Mouse (Mus musculus): Measurements from ENCODE around the gene Fcna.

Gene Fcna

DNA sequence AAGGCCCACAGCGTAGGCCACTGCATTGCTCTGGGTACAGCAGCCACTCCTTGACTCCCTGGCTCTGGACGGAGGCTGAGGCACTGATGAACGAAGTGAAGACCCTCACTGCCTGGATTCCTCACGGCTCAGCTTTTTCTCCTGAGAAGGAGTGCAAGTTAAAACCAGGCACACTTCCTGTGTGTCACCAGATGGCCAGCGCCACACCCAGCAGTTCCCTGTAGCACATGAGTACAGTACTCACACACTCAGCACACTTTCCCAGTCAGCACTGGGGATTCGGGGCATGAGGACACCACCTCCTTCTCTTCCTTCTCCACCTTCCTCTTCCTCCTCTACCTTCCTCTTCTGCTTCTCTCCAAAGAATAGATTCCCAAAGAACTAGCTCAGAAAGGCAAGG is at the start of gene Fcna:
TSS of gene Fcna (minus strand) at position 220 of the 400 bp plus-strand sequence.
- no peak for DNase-seq (ENCODE audit: low read depth, low spot score)

DNA sequence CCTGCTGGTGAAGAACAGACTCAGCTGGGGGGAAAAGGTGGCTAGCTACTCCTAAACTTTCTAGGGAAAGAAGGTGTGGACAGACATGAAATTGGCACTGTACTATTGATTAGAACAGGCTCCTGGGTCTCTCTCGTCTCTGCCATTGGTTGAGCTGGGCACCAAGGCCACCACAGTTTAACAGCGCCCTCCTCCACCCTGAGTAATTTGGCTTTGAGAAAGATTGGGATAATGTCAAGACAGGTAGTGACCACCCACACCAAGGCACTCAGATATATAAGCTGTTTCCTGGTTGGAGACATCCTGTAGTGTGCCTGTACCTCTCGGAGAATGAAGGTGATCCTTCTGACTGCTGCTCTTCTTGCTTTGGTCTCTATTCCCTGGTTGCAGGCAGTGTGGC is 48.7 kb upstream of the Fcna start, which contains the start of gene Lcn6:
TSS of gene Lcn6 (plus strand) at position 301 of the 400 bp plus-strand sequence.
- no peak for DNase-seq (ENCODE audit: low read depth, low spot score)

DNA sequence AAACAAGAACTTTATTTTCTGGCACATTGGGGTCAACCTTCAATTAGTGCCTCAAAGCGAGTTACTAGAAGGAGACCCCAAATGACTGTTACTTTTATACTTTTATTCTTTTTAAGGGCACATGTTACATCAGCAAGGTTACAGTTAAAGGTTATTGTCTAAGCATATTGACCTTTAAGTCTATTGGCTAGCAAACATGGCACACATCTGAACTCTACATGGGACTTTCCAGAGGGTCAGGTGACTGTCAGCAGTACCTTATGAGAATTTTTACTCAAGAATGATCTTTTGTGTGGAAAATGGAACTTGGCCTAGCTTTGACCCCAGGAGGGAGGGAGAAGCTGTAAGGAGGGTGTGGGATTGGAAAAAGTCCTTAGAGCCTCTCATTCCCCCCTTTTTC is 38.7 kb upstream of the Fcna start:
- no peak for DNase-seq (ENCODE audit: low read depth, low spot score)

DNA sequence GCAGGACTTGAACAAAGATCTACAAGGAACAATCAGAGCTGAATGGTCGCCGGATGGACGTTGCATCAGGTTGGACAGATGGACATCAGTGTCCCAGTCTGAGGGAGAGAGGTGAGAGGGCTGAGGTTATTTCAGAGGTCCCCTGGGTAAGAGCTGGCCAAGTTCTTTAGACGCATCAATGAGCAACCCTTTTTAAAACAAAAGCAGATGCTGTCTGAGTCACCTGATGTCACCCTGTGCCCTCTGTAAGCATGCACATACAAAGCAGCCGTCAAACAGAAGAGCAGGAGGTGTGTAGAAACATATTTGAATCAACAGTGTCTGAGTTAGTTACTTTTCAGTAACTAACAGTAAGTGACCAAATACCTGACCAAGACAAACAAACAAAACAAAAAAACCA is 36.3 kb upstream of the Fcna start:
- no peak for DNase-seq (ENCODE audit: low read depth, low spot score)

DNA sequence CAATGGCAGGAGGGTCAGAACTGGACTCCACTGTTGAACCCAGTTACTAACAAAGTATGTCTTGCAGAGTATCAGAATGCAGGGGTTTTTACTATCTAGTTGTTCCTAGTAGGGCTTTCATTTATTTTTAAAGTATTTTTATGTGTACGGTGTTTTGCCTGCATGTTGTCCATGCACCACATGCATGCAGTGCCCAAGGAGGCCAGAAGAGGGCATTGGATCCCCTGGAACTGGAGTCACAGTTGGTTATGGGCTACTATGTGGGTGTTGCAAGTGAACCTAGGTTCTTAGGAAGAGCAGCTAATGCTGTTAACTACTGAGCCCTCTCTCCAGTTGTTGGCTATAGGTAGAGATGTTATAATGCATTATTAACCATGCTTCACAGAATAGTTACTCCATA is 35.7 kb upstream of the Fcna start:
- no peak for DNase-seq (ENCODE audit: low read depth, low spot score)

DNA sequence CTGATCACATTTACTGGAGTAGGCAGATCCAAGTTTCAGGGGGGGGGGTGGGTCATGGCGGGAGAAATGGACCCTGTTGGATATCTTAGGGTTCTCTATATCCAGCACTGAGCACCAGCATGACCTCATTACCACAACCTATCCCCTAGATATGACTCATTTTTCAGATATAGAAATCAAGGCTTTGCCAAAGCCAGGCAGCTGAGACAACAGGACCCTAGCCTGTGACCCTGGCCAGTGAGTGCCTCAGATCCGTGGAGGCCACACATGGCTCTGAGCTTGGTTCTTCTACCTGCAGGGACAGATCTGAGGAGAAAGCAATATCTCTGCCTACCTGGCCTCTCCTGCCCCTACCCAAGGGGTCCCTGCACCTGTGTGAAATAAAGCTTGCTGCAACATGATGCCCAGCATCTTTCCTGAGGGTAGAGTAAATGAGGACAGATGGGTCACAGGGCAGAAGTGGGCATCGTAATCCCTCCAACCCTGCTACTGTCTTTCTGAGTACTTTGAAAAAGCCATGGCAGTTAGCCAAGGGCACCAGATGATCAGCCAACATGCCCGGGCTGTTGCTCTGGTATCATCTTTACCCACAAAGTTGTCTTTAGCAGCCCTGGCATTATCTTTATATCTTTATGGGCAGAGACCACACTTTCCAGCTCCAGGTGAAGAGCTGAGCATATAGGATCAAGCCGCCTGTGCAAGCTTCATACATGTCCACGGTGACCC is 33.6 kb upstream of the Fcna start:
- peak; percentile 8 for DNase-seq (ENCODE audit: low read depth, low spot score)

DNA sequence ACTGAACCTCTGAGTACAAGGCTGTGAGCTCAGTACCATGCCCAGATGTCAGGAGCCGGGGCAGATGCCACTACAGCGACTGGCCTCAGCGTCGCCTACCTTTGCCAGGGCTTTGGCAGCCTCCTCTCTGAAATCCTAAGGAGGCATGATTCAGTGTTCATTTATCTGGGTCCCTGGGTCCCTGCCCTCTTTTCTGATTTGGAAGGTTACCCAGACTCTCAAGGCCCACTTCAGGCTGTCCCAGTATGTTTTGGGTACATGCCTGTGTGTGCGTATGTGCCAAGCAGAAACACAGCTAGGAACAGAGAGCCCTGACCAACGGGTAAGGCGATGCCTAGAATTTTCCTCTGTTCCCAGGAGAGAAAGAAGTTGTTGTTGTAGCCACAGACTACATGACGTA is 32.4 kb upstream of the Fcna start:
- no peak for DNase-seq (ENCODE audit: low read depth, low spot score)

DNA sequence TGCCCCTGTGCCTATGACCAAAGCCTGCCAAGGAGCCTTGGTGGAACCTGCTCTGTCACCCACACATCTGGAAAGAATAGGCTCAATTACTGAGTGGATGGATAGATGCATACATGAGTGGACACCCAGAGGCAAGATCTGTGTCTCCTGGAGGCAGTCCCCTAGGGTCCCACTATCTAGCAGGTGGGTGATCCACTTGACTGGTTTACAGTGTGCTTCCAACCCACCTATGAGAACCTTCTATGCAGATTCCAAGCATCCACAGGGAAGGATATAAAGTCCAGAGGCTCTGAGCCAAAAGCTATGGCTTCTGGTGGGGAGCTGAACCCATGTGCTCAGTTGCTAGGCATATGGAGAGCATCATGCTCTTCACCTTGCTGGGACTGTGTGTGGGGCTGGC is 29.8 kb upstream of the Fcna start, which contains the start of gene Lcn5:
TSS of gene Lcn5 (plus strand) at position 301 of the 400 bp plus-strand sequence.
- no peak for DNase-seq (ENCODE audit: low read depth, low spot score)

DNA sequence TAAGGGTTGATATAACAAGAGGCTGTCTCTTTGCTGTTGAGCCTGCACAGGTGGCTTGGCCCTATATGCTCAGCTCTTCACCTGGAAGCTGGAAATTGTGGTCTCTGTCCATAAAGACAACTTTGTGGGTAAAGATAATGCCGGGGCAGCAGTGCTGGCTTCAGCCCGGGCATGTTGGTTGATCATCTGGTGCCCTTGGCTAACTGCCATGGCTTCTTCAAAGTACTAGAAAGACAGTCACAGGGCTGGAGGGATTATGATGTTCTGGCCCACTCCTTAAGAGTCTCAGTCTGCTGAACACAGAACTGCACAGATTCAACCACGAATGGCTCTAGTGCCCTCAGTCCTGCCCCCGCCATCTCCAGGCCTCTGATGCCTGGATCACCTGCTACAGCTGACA is 29.4 kb upstream of the Fcna start:
- DNase-seq (ENCODE audit: low read depth, low spot score) = no peak

DNA sequence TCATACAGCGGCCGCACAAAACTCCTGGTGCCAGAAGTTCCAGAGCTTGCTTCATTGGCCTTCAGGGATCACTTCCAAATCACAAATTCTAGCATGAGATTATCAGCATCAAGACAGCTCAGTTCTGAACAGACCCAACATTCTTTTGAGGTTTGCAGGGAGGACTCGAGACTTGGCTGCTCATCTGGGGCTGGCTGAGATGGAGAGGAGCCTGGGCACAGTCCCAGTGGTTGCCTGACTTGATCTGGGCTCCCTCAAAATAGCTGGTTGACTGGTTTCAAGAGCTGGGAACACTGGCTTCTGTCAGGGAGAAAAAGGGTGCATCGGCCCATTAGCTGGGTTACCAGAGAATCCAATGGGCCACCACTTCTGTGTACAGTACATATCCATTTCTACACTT is 28.9 kb upstream of the Fcna start:
- DNase-seq (ENCODE audit: low read depth, low spot score) = no peak

DNA sequence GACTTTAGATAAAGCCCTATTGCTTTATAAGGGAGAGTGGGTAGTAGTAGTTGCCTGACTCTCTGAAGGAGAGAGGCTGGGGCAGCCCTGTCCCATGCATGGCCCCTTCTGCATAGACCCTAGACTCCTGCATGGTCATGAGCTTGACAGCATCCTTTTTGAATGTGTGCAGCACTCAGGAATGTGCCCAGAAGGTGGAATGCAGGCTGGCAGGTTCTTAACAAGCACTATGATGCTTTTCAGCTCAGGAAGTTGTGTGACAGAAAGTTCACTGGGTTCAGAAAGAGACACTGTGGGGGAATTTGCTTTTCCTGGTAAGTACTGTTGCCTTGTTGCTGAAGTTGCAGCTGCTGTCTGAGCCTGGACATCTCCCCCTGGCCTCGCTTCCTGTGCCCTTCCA is 26.7 kb upstream of the Fcna start:
- no peak for DNase-seq (ENCODE audit: low read depth, low spot score)

DNA sequence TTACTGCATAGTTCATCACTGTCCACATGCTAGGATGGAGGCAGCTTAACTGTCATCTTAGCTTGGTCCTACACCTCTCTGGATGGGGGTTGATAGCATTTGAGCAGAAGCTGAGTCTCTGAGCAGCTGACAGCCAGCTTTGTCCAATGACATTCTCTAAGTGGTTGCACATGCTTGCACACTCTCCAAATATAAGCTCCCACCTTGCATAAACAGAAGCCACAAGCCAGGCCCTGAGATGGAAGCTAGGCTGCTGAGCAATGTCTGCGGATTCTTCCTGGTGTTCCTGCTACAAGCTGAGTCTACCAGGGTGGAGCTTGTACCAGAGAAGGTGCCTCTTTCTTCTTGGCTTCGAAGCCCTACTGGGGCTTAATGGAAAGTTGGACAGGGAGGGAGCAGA is 25.1 kb upstream of the Fcna start, which contains the start of gene Lcn8:
TSS of gene Lcn8 (plus strand) at position 219 of the 400 bp plus-strand sequence.
- no peak for DNase-seq (ENCODE audit: low read depth, low spot score)

DNA sequence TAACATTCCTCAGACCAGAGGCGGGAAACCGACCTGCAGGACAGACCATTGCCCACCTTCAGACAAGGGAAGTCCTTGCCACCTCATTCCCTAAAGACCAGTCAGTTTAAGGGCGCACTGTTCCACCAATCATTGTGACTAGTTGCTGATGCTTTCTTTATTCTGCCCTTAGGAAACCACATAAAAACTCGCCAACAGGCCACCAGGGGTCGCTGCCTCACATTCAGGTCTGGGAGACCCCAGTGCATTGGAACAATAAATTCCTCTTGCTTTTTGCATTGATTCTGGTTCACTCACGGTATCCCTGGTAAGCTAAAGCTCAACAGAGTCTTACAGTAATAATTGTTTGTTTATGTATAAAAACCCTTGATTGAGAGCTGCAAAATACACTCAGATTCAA is 12.1 kb upstream of the Fcna start:
- DNase-seq (ENCODE audit: low read depth, low spot score) = no peak

DNA sequence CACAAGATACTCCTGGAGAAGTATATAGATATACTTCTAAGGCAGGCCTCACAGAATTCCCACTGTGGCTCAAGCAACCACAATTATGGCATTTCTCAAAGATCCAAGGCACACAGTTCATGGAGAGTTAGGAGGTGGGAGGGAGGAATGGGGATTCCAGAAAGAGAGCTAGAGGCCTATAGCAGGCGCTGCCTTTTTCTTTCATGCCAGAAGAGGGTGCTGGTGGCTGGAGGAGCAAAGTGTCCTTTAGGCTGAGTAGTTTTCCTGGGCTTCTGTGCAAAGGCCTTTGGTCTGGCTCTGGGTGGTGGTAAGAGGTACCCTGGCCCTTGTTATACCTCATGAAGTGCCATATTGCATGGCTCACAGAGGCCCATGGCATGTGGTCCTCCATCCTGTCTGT is 6.2 kb upstream of the Fcna start:
- DNase-seq (ENCODE audit: low read depth, low spot score) = no peak

DNA sequence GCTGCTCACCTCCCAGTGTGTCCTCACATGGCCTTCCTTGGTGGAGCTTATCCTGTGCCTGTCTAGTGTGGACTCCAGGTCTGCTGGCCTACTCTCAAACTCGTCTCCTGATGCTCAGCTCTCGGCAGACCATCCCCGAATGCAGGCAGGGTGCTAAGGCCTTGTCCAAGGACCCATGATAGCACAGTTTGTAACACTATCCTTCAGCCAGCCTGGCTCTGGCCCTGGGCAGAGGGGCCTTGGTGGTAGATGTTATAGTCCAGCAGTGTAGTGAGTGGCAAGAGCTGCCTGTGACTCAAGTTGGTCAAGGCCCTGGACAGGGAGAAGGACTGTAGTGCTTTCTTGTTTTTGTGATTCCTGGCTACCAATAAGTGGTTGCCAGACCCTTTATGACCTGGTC is 5.8 kb upstream of the Fcna start:
- DNase-seq (ENCODE audit: low read depth, low spot score) = no peak

DNA sequence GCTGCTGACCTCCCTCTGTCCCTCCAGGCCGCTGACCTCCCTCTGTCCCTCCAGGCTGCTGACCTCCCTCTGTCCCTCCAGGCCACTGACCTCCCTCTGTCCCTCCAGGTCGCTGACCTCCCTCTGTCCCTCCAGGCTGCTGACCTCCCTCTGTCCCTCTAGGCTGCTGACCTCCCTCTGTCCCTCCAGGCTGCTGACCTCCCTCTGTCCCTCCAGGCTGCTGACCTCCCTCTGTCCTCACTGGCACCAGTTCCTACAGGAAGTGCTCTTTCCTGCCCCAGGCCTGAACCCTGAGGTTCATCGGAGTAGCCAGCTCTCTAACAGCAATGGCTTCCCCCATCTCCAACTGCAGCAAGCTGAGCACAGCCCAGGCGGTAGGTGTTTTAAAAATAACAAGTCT is 908 bp upstream of the Fcna start:
- DNase-seq (ENCODE audit: low read depth, low spot score) = no peak

DNA sequence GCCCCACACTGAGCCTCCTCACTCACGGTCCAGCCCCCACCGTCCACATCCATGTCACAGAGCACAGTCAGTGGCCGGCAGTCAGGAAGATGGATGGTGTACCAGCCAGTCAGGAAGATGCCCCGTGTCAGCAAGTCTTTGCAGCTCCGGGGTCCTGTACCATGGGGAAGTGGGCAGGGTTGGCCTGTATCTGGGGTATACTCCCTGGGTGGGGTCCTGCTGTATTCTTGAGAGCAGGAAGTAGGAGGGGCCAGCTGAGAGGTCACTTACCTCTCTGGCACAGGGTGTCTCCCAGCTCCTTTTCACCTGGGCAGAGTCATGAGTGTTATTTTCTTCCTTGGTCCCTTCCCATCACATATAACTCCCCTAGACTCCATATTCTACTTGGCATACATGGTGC is 1.8 kb downstream of the Fcna start:
- DNase-seq (ENCODE audit: low read depth, low spot score) = no peak

DNA sequence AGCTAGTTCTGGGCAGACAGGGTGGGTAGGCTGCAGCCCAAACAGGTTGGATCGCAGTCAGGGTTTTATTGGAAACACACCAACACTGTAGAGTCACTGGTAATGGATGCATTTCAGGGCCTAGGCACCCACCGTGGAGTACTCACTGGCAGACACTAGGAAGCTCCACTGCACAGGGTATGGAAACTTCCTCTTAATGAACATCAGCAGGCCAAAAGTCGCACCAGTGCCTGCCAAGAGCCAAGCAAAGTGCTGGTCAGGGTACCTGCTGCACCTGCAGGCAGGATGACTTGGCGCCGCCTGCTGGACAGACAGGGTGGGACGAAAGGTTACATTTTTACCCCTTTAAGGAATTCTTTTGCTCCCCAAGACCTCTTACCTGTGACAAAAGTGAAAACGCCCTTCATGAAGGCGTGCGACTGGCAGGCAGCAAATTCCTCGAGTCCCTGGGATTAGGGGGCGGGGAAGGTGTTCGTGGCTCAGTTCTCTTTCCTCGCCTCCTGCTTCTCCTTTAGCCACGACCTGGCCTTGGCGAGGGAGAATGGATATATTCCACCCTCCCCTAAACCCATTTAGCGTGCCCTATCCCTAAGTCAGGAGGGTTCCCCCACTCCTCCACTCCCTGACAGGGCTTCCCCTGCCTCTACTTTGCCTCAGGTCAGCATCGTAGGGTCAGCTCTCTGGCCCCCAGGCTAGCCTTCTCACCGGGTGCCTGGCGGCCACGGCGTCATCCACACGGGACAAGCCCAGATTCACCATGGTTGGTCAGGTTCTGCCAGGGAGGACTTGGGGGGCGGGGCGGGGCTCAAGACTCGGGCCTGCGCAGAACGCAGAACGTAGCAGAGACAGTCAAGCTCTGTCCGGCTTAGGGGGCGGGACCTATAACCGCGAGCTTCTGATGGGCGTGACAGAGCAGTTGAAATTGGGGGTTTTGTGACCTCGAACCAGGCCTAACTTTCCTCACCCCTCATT is 6.3 kb downstream of the Fcna start, which contains the start of gene Tmem141:
TSS of gene Tmem141 (minus strand) at position 777 of the 972 bp plus-strand sequence.
- DNase-seq (ENCODE audit: low read depth, low spot score) = peak; percentile 69

DNA sequence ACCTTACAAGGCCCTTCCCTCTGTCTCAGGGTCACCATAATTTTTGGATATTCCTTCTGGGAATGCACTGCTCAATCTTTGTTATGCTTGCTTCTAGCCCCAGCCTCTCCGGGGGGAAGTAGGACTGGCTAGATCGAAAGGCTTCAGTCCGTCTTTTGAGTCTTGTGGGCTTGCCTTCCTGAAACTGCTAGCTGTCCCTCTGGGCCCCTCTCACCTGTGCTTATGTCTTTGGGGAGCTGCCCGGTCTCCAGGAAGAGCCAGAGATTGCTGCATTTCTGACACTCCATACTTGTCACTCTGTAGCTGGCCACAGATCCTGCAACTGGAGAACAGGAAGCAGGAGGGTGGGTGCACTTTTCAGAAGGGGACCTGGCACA is 7.0 kb downstream of the Fcna start:
- DNase-seq (ENCODE audit: low read depth, low spot score) = no peak

DNA sequence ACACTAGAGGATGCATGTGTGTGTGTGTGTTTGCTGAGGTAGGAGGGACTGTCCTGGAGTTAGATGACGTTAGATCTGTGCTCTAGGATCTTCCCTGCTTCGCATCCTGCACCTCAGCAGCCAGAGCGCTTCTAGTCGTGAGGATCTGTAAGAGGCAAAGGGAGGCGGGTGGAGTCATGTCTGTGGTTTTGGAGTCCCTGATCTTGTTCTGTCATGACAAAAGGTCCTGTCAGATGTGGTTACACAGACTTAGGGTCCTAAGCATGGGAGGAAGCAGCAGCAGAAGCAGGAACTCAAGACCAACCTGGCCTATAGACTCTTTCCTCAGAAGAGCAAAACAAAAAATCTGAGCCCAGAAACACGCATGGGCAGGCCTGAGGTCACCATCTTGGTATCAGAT is 7.4 kb downstream of the Fcna start:
- DNase-seq (ENCODE audit: low read depth, low spot score) = no peak

DNA sequence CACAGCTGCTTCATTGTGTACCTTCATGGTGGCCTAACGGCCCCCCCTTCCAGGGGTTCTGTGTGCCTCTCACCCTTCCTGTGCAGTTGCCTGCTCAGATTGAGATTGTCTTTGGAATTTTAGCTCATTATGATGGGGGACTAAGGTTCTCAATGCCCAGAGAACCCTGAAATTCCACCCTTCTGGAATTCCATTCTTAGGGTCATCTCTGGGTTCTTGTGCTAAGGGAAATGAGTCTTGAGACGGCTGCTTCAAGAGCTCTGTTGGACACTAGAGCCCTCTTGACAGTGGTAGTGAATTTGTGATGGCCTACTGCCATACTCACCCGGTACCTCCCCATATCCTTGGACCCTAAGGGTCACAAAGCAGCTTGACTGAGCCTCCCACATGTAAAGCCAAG is 10.3 kb downstream of the Fcna start, which contains the start of gene Ccdc183:
TSS of gene Ccdc183 (minus strand) at position 101 of the 400 bp plus-strand sequence.
- DNase-seq (ENCODE audit: low read depth, low spot score) = no peak

DNA sequence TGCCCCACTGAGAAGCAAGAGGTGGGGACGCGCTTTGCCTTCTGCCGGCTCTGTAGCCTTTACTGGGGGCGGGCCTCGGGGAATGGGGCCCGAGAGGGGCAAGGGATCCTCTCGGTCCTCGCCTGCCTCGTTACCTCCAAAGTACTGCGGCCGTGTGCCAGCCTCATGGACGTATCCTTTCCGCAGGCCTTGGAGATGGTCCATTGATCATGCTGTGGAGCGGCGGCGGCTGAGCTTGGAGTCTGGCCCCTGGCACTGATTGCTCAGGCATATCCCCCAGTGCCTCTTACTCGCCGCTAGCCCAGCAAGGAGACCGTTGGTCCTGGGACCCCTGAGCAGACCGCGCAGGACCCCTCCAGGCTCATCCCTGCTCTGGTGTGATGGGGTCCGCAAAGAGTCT is 11.4 kb downstream of the Fcna start:
- no peak for DNase-seq (ENCODE audit: low read depth, low spot score)

DNA sequence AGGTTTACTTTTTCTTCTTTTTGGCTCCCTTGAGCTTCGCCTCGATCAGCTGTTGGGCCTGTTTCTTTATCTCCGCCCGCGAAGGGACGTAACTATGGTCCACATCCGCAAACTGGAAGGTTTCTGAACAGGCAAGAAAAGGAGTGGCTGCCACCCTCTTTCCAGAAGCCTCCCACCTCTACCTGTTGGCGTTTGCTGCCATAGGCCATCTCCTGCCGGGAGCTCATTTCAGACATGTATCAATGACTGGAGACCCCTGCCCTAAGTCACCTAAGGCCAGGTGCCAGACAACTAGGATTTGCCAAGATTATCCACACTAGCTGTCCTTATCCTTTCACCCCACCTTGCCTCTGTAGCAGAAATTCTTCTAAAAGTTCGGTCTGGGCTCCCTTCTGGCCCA is 19.2 kb downstream of the Fcna start:
- no peak for DNase-seq (ENCODE audit: low read depth, low spot score)
